Mouse (Mus musculus): ENCODE results near the gene Gm7102.
"Not testable (repeated sequence)": the region's sequence is repeated elsewhere in the genome, so short reads cannot be mapped to it uniquely, and the experiment has no call there.

DNA sequence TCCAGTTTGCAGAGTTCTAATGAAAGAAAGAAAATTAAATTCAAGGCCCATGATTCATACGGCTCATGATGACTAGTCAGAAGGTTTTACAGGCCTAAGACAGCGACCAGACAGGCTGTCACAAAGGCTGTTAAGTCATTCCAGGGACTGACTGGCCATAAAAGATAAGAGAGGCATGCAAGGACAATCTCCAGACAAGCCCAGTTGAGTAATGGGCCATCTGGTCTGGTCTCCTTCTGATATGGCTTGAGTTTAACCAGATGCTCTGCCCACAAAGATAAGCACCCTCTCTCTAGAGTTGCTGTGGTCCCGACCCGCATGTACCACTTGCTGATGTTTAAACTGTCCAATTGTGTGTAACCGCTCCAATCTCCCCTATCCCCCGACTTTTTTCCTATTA is 31.4 kb upstream of the Gm7102 start:
- TF ChIP-seq CTCF (conservative IDR thresholded peaks at IDR 0.05; ENCODE audit: low read length); NANOG (IDR thresholded peaks at IDR 0.05; ENCODE audit: borderline replicate concordance, low read length); POU5F1 (IDR thresholded peaks at IDR 0.05; ENCODE audit: borderline replicate concordance, low read length): not testable (repeated sequence)
